Mouse (Mus musculus): ENCODE data around the gene Rtl8c. TPM values are rescaled to one million over a fixed set of nuclear protein-coding genes. Genes with fewer than 3 reads are reported as not detected.
"Not testable (repeated sequence)": the region's sequence is repeated elsewhere in the genome, so short reads cannot be mapped to it uniquely, and the experiment has no call there.

The Rtl8c gene
- 249 and 295 TPM in 2 replicates for polyA plus RNA-seq (2014; fragmentation: Nextera tagmentation; extraction: Ambion mirVana)

- 22% methylated on average over 20 of the region's 20 CpGs for WGBS
- Histone ChIP-seq H3K9me3 (ENCODE audit: control insufficient read depth, low read length) (no peaks in the 10 kb centered on the region), H3K4me2 (ENCODE audit: low read depth, low read length) (peak within 1 kb of the TSS; percentile 48), H3K4me3 (ENCODE audit: low read depth, low read length) (peak within 1 kb of the TSS; percentile 44), H3K4me1 (ENCODE audit: control insufficient read depth, insufficient read depth, low read length) (no peaks in the 10 kb centered on the region), H3K27ac (ENCODE audit: low read depth, low read length) (peak within 1 kb of the TSS; percentile 70), H3K9ac (replicated peaks; ENCODE audit: low read depth, low read length) (peak within 1 kb of the TSS; percentile 75), H3K27me3 (ENCODE audit: control insufficient read depth, insufficient read depth, low read length) (no peaks in the 10 kb centered on the region), H3K36me3 (ENCODE audit: control insufficient read depth, insufficient read depth, low read length) (no peaks in the 10 kb centered on the region)
- peak; percentile 97 for ATAC-seq (ENCODE audit: low read depth)
These were observed at the start of gene Rtl8c for GRCm38 (mm10) chrX:53607242-53608121. Gene Rtl8c (plus strand): TSS chrX:53608032.

GRCm38 (mm10) chrX:53579311-53579710 lies 28.5 kb upstream of the Rtl8c start:
- Histone ChIP-seq H3K4me1 (ENCODE audit: control insufficient read depth, insufficient read depth, low read length) (no peaks in the 10 kb centered on the region), H3K27ac (ENCODE audit: low read depth, low read length) (no peak overlapping the region), H3K4me3 (ENCODE audit: low read depth, low read length) (no peak overlapping the region), H3K27me3 (ENCODE audit: control insufficient read depth, insufficient read depth, low read length) (no peaks in the 10 kb centered on the region), H3K4me2 (ENCODE audit: low read depth, low read length) (no peak overlapping the region), H3K36me3 (ENCODE audit: control insufficient read depth, insufficient read depth, low read length) (no peaks in the 10 kb centered on the region), H3K9ac (replicated peaks; ENCODE audit: low read depth, low read length) (no peak overlapping the region), H3K9me3 (ENCODE audit: control insufficient read depth, low read length) (no peaks in the 10 kb centered on the region)
- no peak for ATAC-seq (ENCODE audit: low read depth)
- WGBS = 82% methylated on average over 1 of the region's 1 CpGs

- not testable (repeated sequence) for H3K4me2 ChIP-seq (ENCODE audit: low read depth, low read length); H3K27ac ChIP-seq (ENCODE audit: low read depth, low read length); ATAC-seq (ENCODE audit: low read depth); H3K9ac ChIP-seq (replicated peaks; ENCODE audit: low read depth, low read length); H3K9me3 ChIP-seq (ENCODE audit: control insufficient read depth, low read length); H3K36me3 ChIP-seq (ENCODE audit: control insufficient read depth, insufficient read depth, low read length); H3K4me3 ChIP-seq (ENCODE audit: low read depth, low read length); H3K27me3 ChIP-seq (ENCODE audit: control insufficient read depth, insufficient read depth, low read length); H3K4me1 ChIP-seq (ENCODE audit: control insufficient read depth, insufficient read depth, low read length)
- WGBS = 82% methylated on average over 2 of the region's 4 CpGs
These were observed 26.4 kb upstream of the Rtl8c start for GRCm38 (mm10) chrX:53581407-53581806.

GRCm38 (mm10) chrX:53583404-53583803 lies 24.4 kb upstream of the Rtl8c start:
- H3K27me3 ChIP-seq (ENCODE audit: control insufficient read depth, insufficient read depth, low read length); H3K9ac ChIP-seq (replicated peaks; ENCODE audit: low read depth, low read length); H3K9me3 ChIP-seq (ENCODE audit: control insufficient read depth, low read length); ATAC-seq (ENCODE audit: low read depth); H3K4me2 ChIP-seq (ENCODE audit: low read depth, low read length); H3K4me3 ChIP-seq (ENCODE audit: low read depth, low read length); H3K4me1 ChIP-seq (ENCODE audit: control insufficient read depth, insufficient read depth, low read length); H3K36me3 ChIP-seq (ENCODE audit: control insufficient read depth, insufficient read depth, low read length); H3K27ac ChIP-seq (ENCODE audit: low read depth, low read length): not testable (repeated sequence)
- WGBS = 61% methylated on average over 2 of the region's 4 CpGs

GRCm38 (mm10) chrX:53599993-53600392 lies 7.8 kb upstream of the Rtl8c start:
- not testable (repeated sequence) for ATAC-seq (ENCODE audit: low read depth); H3K36me3 ChIP-seq (ENCODE audit: control insufficient read depth, insufficient read depth, low read length); H3K4me3 ChIP-seq (ENCODE audit: low read depth, low read length); H3K4me2 ChIP-seq (ENCODE audit: low read depth, low read length); H3K27ac ChIP-seq (ENCODE audit: low read depth, low read length); H3K9ac ChIP-seq (replicated peaks; ENCODE audit: low read depth, low read length); H3K27me3 ChIP-seq (ENCODE audit: control insufficient read depth, insufficient read depth, low read length); H3K4me1 ChIP-seq (ENCODE audit: control insufficient read depth, insufficient read depth, low read length); H3K9me3 ChIP-seq (ENCODE audit: control insufficient read depth, low read length)
- 44% methylated on average over 2 of the region's 2 CpGs for WGBS

GRCm38 (mm10) chrX:53606176-53606575 lies 1.7 kb upstream of the Rtl8c start:
- not testable (repeated sequence) for H3K4me3 ChIP-seq (ENCODE audit: low read depth, low read length); H3K9me3 ChIP-seq (ENCODE audit: control insufficient read depth, low read length); H3K9ac ChIP-seq (replicated peaks; ENCODE audit: low read depth, low read length); H3K27me3 ChIP-seq (ENCODE audit: control insufficient read depth, insufficient read depth, low read length); H3K4me2 ChIP-seq (ENCODE audit: low read depth, low read length); H3K4me1 ChIP-seq (ENCODE audit: control insufficient read depth, insufficient read depth, low read length); H3K36me3 ChIP-seq (ENCODE audit: control insufficient read depth, insufficient read depth, low read length); H3K27ac ChIP-seq (ENCODE audit: low read depth, low read length); ATAC-seq (ENCODE audit: low read depth)
- WGBS = 0% methylated on average over 1 of the region's 1 CpGs

GRCm38 (mm10) chrX:53608122-53608813 lies 436 bp downstream of the Rtl8c start:
- H3K27me3 ChIP-seq (ENCODE audit: control insufficient read depth, insufficient read depth, low read length) = no peaks in the 10 kb centered on the region
- H3K4me1 ChIP-seq (ENCODE audit: control insufficient read depth, insufficient read depth, low read length) = no peaks in the 10 kb centered on the region
- H3K4me3 ChIP-seq (ENCODE audit: low read depth, low read length) = peak overlapping the region; percentile 44
- H3K27ac ChIP-seq (ENCODE audit: low read depth, low read length) = peak overlapping the region; percentile 70
- H3K4me2 ChIP-seq (ENCODE audit: low read depth, low read length) = peak overlapping the region; percentile 48
- H3K9ac ChIP-seq (replicated peaks; ENCODE audit: low read depth, low read length) = peak overlapping the region; percentile 75
- no peaks in the 10 kb centered on the region for H3K9me3 ChIP-seq (ENCODE audit: control insufficient read depth, low read length)
- WGBS = 25% methylated on average over 18 of the region's 18 CpGs
- no peaks in the 10 kb centered on the region for H3K36me3 ChIP-seq (ENCODE audit: control insufficient read depth, insufficient read depth, low read length)
- ATAC-seq (ENCODE audit: low read depth) = peak; percentile 55

GRCm38 (mm10) chrX:53608879-53609278 lies 1.0 kb downstream of the Rtl8c start, which contains the start of gene Gm14597:
Gene Gm14597 (minus strand): TSS chrX:53608979.
- not testable (repeated sequence) for H3K27me3 ChIP-seq (ENCODE audit: control insufficient read depth, insufficient read depth, low read length); H3K9me3 ChIP-seq (ENCODE audit: control insufficient read depth, low read length); H3K36me3 ChIP-seq (ENCODE audit: control insufficient read depth, insufficient read depth, low read length); H3K4me1 ChIP-seq (ENCODE audit: control insufficient read depth, insufficient read depth, low read length); ATAC-seq (ENCODE audit: low read depth)
- Histone ChIP-seq H3K4me3 (ENCODE audit: low read depth, low read length) (peak within 1 kb of the TSS; percentile 44), H3K4me2 (ENCODE audit: low read depth, low read length) (peak within 1 kb of the TSS; percentile 48), H3K9ac (replicated peaks; ENCODE audit: low read depth, low read length) (peak within 1 kb of the TSS; percentile 75), H3K27ac (ENCODE audit: low read depth, low read length) (peak within 1 kb of the TSS; percentile 70)
- 55% methylated on average over 2 of the region's 4 CpGs for WGBS

GRCm38 (mm10) chrX:53610571-53610970 lies 2.7 kb downstream of the Rtl8c start:
- Histone ChIP-seq H3K4me3 (ENCODE audit: low read depth, low read length) (no peak overlapping the region), H3K36me3 (ENCODE audit: control insufficient read depth, insufficient read depth, low read length) (no peaks in the 10 kb centered on the region), H3K9me3 (ENCODE audit: control insufficient read depth, low read length) (no peaks in the 10 kb centered on the region), H3K9ac (replicated peaks; ENCODE audit: low read depth, low read length) (no peak overlapping the region), H3K27ac (ENCODE audit: low read depth, low read length) (no peak overlapping the region), H3K27me3 (ENCODE audit: control insufficient read depth, insufficient read depth, low read length) (no peaks in the 10 kb centered on the region), H3K4me1 (ENCODE audit: control insufficient read depth, insufficient read depth, low read length) (no peaks in the 10 kb centered on the region), H3K4me2 (ENCODE audit: low read depth, low read length) (no peak overlapping the region)
- WGBS = 4% methylated on average over 3 of the region's 3 CpGs
- no peak for ATAC-seq (ENCODE audit: low read depth)
